Mouse (Mus musculus): ENCODE data around the gene Scrn3. TPM values are rescaled to one million over a fixed set of nuclear protein-coding genes. Genes with fewer than 3 reads are reported as not detected.

The Scrn3 gene
- polyA plus RNA-seq, 1 experiment from 2014 or later = 19.9 TPM

- ChIA-PET POLR2A (no interaction called here), CTCF (no interaction called here)
- H3K27me3 ChIP-seq = peaks cover 23% of the 10 kb centered on the region
- no peak for DNase-seq (ENCODE audit: low read depth, low spot score)
- no peak for ATAC-seq
- no peak for TF ChIP-seq CTCF (IDR thresholded peaks at IDR 0.05)
- in situ Hi-C loops (cut with MboI; ENCODE audit: low pct_unique_long_range_greater_than_20kb) = loop anchor here (5.0 to 10.0 kb wide), 3 partner anchors 119 to 1077 kb away; no protein-coding TSS in a partner anchor
Measured at GRCm38 (mm10) chr2:73281707-73282106, 30.7 kb upstream of the Scrn3 start.

GRCm38 (mm10) chr2:73285630-73286029, 26.8 kb upstream of the Scrn3 start:
- ChIA-PET CTCF (interaction anchor here (1.1 to 2.1 kb wide), 4 partner anchors 13 to 118 kb away, joined by 3 to 5 read pairs (median 4); partner anchors contain the start of gene Cir1), POLR2A (interaction anchor here (0.6 to 1.3 kb wide), 2 partner anchors 10 to 587 kb away, joined by 5 read pairs; no protein-coding TSS in a partner anchor)
- peak; percentile 76 for TF ChIP-seq CTCF (IDR thresholded peaks at IDR 0.05)
- in situ Hi-C loops (cut with MboI; ENCODE audit: low pct_unique_long_range_greater_than_20kb) = loop anchor here (10.0 kb wide), 1 partner anchor 1081 kb away; no protein-coding TSS in a partner anchor
- no peaks in the 10 kb centered on the region for H3K27me3 ChIP-seq
- ATAC-seq (no peak), DNase-seq (ENCODE audit: low read depth, low spot score) (no peak)

DNA sequence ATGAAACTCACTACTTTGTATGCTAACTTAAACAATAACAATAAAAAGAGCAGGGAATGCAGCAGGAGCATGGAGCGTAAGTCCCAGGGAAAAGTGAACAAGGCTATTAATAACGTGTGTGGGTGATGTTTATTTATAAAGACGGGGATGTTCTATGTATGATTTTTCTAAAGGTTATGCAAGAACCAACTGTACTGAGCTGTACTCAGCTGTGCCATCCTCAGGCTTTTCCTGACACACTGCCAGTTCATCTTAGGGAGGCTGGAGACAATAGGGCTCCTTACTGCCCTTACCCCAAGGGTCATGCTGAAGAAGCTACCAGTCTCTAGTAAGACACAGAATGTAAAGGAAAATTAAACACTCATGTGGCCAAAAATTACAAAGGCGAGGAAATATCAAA, 21.3 kb upstream of the Scrn3 start:
- no peak for TF ChIP-seq CTCF (IDR thresholded peaks at IDR 0.05)
- CTCF ChIA-PET = interaction anchor here (1.0 kb wide), 1 partner anchor 13 kb away, joined by 3 read pairs; no protein-coding TSS in a partner anchor
- POLR2A ChIA-PET = no interaction called here
- H3K27me3 ChIP-seq = no peaks in the 10 kb centered on the region
- DNase-seq (ENCODE audit: low read depth, low spot score) = no peak
- ATAC-seq = no peak
- in situ Hi-C loops (cut with MboI; ENCODE audit: low pct_unique_long_range_greater_than_20kb) = loop anchor here (10.0 kb wide), 1 partner anchor 114 kb away; no protein-coding TSS in a partner anchor

- in situ Hi-C loops (cut with MboI; ENCODE audit: low pct_unique_long_range_greater_than_20kb) = loop anchor here (10.0 kb wide), 1 partner anchor 110 kb away; no protein-coding TSS in a partner anchor
- POLR2A ChIA-PET = interaction anchor here (1.3 kb wide), 1 partner anchor 9 kb away, joined by 5 read pairs; no protein-coding TSS in a partner anchor
- CTCF ChIA-PET = interaction anchor here (1.3 kb wide), 1 partner anchor 96 kb away, joined by 3 read pairs; no protein-coding TSS in a partner anchor
- ATAC-seq (no peak), DNase-seq (ENCODE audit: low read depth, low spot score) (no peak)
- no peaks in the 10 kb centered on the region for H3K27me3 ChIP-seq
- no peak for TF ChIP-seq CTCF (IDR thresholded peaks at IDR 0.05)
Measured at GRCm38 (mm10) chr2:73295023-73295422, 17.4 kb upstream of the Scrn3 start.

- POLR2A ChIA-PET = no interaction called here
- in situ Hi-C loops (cut with MboI; ENCODE audit: low pct_unique_long_range_greater_than_20kb) = loop anchor here (10.0 kb wide), 1 partner anchor 107 kb away; no protein-coding TSS in a partner anchor
- CTCF ChIA-PET = interaction anchor here (1.1 to 1.5 kb wide), 3 partner anchors 12 to 121 kb away, joined by 3 to 5 read pairs (median 4); no protein-coding TSS in a partner anchor
- TF ChIP-seq CTCF (IDR thresholded peaks at IDR 0.05) = no peak
- DNase-seq (ENCODE audit: low read depth, low spot score) (no peak), ATAC-seq (no peak)
- no peaks in the 10 kb centered on the region for H3K27me3 ChIP-seq
Measured at GRCm38 (mm10) chr2:73298154-73298553, 14.2 kb upstream of the Scrn3 start.

DNA sequence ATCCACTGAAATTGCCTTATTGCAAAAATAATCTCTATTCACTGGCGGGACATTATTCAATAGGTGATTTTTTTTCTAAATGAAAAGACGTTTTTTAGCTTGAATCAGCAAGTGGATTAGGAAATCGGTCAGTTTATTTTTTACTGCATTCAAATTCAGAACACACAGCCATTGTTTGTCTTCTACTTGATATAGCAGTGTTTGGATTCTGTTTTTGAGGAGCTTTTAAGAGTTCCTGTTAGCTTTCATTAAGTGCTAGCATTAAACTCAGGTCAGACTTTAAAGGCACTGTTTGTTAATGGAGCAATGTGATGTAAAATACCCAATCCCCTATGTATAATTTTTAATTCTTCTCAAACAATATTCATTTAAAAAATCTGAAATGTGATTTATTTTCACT, 13.6 kb upstream of the Scrn3 start:
- no peak for ATAC-seq
- no peaks in the 10 kb centered on the region for H3K27me3 ChIP-seq
- ChIA-PET POLR2A (no interaction called here), CTCF (interaction anchor here (1.1 to 1.5 kb wide), 3 partner anchors 12 to 121 kb away, joined by 3 to 5 read pairs (median 4); no protein-coding TSS in a partner anchor)
- DNase-seq (ENCODE audit: low read depth, low spot score) = no peak
- in situ Hi-C loops (cut with MboI; ENCODE audit: low pct_unique_long_range_greater_than_20kb) = loop anchor here (10.0 kb wide), 1 partner anchor 106 kb away; no protein-coding TSS in a partner anchor
- no peak for TF ChIP-seq CTCF (IDR thresholded peaks at IDR 0.05)

DNA sequence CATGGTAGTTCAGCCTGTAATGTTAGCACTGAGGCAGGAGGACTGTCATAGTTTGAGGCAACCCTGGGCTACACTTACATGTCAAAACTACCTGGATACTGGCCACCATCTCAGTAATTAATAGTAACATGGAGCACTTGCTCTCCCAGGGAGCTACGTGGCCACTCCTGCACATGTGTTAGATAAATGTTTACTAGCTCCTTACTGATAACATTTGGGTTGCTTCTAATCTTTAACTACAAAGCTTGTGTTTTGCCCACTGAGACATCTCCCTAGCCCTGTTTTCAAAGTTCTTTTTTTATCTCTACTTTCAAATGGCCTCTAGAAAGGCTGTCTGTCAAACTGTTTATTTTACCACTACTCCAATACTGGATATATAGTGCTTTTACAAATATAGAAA, 10.4 kb upstream of the Scrn3 start:
- in situ Hi-C loops (cut with MboI; ENCODE audit: low pct_unique_long_range_greater_than_20kb) = no loop called here
- no peaks in the 10 kb centered on the region for H3K27me3 ChIP-seq
- no peak for TF ChIP-seq CTCF (IDR thresholded peaks at IDR 0.05)
- no peak for ATAC-seq
- CTCF ChIA-PET = no interaction called here
- DNase-seq (ENCODE audit: low read depth, low spot score) = no peak
- POLR2A ChIA-PET = interaction anchor here (0.6 kb wide), 1 partner anchor 12 kb away, joined by 4 read pairs; no protein-coding TSS in a partner anchor

DNA sequence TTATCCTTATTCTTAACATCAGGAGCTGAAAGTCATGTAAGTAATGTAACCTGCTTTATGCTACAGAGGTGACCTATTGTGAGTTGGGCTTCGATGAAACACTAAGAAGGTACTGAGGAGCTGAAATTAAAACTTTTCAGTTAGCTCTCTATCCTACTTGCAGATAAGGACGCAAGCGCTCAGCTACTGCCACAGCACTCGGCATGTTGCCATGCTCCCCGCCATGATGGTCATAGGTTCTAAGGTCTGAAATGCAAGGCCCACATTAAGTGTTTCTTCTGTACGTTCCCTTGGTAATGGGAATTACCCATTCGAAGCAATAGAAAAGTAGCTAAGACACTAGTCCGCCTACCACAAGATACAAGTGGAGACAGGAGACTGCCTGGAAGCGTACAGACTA, 9.7 kb upstream of the Scrn3 start:
- H3K27me3 ChIP-seq = no peaks in the 10 kb centered on the region
- in situ Hi-C loops (cut with MboI; ENCODE audit: low pct_unique_long_range_greater_than_20kb) = no loop called here
- TF ChIP-seq CTCF (IDR thresholded peaks at IDR 0.05) = no peak
- CTCF ChIA-PET = no interaction called here
- ATAC-seq = no peak
- no peak for DNase-seq (ENCODE audit: low read depth, low spot score)
- POLR2A ChIA-PET = interaction anchor here (0.6 kb wide), 1 partner anchor 15 kb away, joined by 6 read pairs; no protein-coding TSS in a partner anchor

DNA sequence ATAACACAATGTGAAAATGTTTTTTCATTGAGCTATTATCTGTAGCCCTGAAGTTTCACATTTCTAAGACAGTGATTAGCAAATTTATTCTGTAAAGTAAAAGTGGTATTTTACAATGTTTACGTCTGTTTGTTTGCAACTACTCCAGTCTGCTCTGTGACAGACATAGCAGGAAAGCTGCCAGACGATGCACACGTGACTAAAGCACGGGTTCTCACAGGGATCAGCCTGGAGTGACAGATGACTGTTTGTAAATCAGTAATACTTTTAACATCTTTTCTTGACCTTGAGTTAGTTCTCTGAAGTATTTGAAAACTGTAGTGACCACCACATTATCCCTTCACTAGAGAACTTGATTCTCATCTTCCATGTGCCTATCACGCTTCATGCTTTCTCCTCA, 7.9 kb upstream of the Scrn3 start:
- CTCF ChIA-PET = no interaction called here
- in situ Hi-C loops (cut with MboI; ENCODE audit: low pct_unique_long_range_greater_than_20kb) = no loop called here
- DNase-seq (ENCODE audit: low read depth, low spot score) (no peak), ATAC-seq (no peak)
- POLR2A ChIA-PET = interaction anchor here (1.1 kb wide), 1 partner anchor 1881 kb away, joined by 3 read pairs; no protein-coding TSS in a partner anchor
- TF ChIP-seq CTCF (IDR thresholded peaks at IDR 0.05) = no peak
- no peaks in the 10 kb centered on the region for H3K27me3 ChIP-seq

GRCm38 (mm10) chr2:73306006-73306405, 6.4 kb upstream of the Scrn3 start:
- in situ Hi-C loops (cut with MboI; ENCODE audit: low pct_unique_long_range_greater_than_20kb) = no loop called here
- ATAC-seq (no peak), DNase-seq (ENCODE audit: low read depth, low spot score) (no peak)
- ChIA-PET POLR2A (no interaction called here), CTCF (no interaction called here)
- no peaks in the 10 kb centered on the region for H3K27me3 ChIP-seq
- no peak for TF ChIP-seq CTCF (IDR thresholded peaks at IDR 0.05)

- TF ChIP-seq CTCF (IDR thresholded peaks at IDR 0.05) = no peak
- H3K27me3 ChIP-seq = no peaks in the 10 kb centered on the region
- ChIA-PET CTCF (interaction anchor here (1.6 kb wide), 1 partner anchor 27 kb away, joined by 4 read pairs; no protein-coding TSS in a partner anchor), POLR2A (interaction anchor here (1.1 to 1.3 kb wide), 2 partner anchors 11 to 114 kb away, joined by 4 to 5 read pairs; no protein-coding TSS in a partner anchor)
- in situ Hi-C loops (cut with MboI; ENCODE audit: low pct_unique_long_range_greater_than_20kb) = no loop called here
- ATAC-seq (no peak), DNase-seq (ENCODE audit: low read depth, low spot score) (peak; percentile 17)
Measured at GRCm38 (mm10) chr2:73313117-73313501, 708 bp downstream of the Scrn3 start.
